Mouse (Mus musculus) mouse embryonic stem cell (cell line): ENCODE data around the gene Eml3.

Source experiments
- in situ Hi-C, 2 experiments: fragments of 300-500 bp; cut with MboI; formaldehyde crosslinking; loops; 1 replicate in 1 of 2; 3 replicates in 1 of 2; pipeline ENCODE4 v1.14.3; 2019 to 2020; ENCODE audit warnings: low sequenced_read_pairs in 2 of 2, low pct_unique_long_range_greater_than_20kb in 1 of 2, mixed read lengths in 1 of 2; ENCODE audit not compliant: unreplicated experiment in 1 of 2

The Eml3 gene

GRCm38 (mm10) chr19:8974638-8975037, 45.3 kb downstream of the Eml3 start:
- in situ Hi-C loops: no loop called here

GRCm38 (mm10) chr19:8975491-8975890, 46.1 kb downstream of the Eml3 start:
- in situ Hi-C loops: no loop called here

DNA sequence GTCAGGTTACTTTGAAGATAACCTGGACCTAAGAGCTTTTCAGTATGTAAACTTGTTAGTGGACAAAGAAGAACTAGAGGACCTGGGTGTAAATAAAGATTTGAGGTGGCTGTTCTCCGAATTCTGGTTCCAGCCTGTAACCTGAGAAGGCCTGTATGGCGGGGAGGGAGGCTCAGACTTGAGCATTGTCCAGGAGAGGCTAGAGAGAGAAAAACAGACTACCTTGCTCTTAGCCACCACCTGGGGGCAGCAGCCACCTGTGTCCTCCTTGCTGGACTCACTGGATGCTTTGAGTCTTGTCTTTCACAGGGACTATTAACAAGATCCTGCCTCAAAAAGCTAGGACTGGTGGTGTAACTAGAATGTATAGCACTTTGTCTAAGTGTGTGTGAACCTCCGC, 47.2 kb downstream of the Eml3 start:
- in situ Hi-C loops: no loop called here

DNA sequence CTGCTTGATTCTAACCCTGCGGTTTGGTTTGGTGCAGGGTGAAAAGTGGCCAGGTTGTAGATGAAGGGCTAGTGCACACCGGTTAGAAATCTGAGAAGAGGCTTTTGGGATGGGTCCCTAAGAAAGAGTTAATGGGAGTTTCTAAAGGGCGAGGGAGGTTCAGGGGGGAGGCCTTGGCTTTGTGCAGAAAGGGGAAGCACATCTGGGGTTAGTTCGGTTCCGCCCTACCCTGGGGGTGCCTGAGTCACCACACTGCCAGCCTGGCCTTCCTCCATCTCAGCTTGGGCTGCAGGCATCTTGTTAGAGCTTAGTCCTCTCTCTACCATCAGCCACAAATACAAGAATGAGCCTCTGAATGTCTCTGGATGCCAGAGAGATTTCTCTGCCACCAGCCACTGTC, 51.4 kb downstream of the Eml3 start:
- in situ Hi-C loops: loop anchor here in 1 of 2 experiments (5.0 kb wide), 1 partner anchor 97 kb away; no protein-coding TSS in a partner anchor

- in situ Hi-C loops: loop anchor here in 1 of 2 experiments (5.0 kb wide), 1 partner anchor 96 kb away; no protein-coding TSS in a partner anchor
Measured at GRCm38 (mm10) chr19:8981450-8982168, 52.3 kb downstream of the Eml3 start.

- in situ Hi-C loops: loop anchor here in 1 of 2 experiments (5.0 kb wide), 1 partner anchor 95 kb away; no protein-coding TSS in a partner anchor
Measured at GRCm38 (mm10) chr19:8982303-8983149, 53.2 kb downstream of the Eml3 start.

DNA sequence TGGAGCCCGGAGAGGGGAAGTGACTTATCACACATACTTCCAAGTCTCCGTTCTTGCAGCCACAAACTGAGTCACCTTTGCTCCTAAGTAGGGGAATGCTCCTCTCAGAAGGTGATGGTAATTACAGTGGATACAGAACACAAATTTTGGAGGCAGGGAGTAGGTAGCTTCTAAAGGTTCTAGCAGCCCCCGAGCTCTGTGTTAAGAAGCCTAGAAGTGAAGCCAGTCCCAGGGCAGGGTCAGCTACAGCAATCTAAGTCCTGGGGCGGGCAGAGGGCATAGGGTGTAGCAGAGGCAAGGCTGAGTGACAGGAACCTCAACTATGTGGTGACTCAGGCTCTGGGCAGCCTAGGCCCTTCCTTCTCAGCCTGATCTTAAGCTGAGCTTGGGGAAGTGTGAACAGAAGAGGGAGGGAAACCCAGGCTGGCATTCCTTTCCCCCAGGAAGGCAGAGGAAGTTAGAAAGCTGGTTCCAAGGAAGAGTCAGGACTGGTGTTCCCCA, 53.8 kb downstream of the Eml3 start:
- in situ Hi-C loops: loop anchor here in 1 of 2 experiments (5.0 kb wide), 1 partner anchor 94 kb away; no protein-coding TSS in a partner anchor

- in situ Hi-C loops: loop anchor here in 1 of 2 experiments (5.0 kb wide), 1 partner anchor 93 kb away; no protein-coding TSS in a partner anchor
Measured at GRCm38 (mm10) chr19:8984255-8984868, 55.0 kb downstream of the Eml3 start.

DNA sequence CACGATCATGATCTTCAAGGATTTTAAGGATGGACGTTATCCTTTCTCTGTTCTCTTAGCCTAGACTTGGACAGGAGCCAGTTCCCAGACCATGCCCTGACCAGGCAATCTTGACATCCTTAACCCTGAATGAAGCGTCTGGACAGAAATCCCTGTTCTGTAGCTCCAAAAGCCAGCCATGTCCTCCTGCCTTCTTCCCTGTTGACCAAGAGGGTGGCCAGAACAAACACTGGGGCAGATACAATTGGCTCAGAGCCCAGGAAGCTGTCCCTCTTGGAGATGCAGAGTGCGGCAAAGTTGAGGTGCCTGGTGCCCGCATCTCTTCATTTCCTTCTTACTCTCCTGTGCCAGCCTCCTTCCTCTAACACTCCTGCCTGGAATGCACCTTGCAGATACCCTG, 56.5 kb downstream of the Eml3 start:
- in situ Hi-C loops: no loop called here

- in situ Hi-C loops: no loop called here
Measured at GRCm38 (mm10) chr19:8987816-8988215, 58.5 kb downstream of the Eml3 start.

- in situ Hi-C loops: no loop called here
Measured at GRCm38 (mm10) chr19:8988346-8989065, 59.2 kb downstream of the Eml3 start.

DNA sequence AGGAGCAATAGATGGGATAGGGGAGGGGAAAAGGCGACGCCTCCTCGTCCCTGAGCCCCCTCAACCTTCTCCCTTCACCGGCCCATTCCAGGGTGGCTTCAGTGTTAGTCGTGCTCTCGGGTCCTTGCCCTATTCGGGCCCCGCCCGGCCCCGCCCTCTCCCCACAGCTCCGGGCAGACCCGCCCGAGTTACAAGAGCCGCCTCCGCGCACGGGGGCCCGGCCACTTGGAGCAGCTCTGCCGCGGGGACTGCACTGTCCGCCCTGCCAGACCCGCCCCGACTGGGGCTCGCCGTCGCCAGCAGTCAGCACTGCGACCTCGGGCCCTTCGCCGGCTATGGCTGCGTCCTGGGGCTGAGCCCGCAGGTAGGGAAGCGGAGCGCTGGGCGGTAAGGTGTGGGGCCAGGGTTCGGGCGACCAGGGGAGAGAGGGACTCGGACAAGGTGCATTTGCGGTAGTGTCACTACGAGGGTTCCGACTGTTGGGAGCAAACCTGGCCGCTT, 59.8 kb downstream of the Eml3 start, which contains the start of gene Ahnak:
Gene Ahnak, plus strand, starts transcription at position 219 of the 501 bp plus-strand sequence.
- in situ Hi-C loops: no loop called here

DNA sequence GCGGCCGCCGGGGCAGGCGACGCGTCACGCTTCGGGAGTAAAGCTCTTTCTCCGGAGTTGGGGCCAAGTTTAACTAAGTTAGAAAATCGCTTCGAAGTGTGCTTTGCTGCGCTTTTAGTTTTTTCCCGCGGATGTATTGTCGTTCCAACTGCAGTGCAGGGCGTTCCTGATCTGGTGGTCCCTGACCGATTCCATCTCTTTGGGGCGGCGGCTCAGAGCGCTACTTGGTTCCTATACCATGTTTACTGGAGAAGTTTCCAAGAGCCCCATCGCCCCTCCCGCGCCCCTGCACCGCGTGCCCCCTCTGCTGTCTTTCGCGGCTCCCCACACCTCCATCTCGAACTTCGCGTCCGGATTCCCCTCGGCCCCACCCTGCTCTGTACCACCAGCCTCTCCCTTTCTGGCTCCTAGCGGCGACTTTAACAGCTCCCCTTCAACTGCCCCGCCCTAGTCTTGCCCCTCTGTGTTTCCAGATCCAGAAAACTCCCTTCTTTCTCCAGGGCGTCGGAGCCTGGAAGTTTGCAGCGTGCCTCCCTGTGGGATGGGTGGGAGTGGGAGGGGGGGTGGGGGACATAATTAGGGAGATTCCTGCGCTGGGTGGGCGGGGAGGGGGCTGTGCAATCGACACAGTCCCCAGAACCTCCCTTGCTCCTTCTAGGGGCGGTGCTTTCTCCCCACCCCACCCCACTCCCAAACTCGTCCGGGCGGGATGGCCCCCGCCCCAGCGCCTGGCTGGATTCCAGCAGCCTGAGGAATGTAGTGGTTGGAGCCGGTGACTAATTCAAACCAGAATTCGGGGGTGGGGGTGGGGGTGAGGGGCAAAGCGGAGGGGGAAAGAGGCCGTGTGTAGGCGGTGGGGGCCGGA, 60.4 kb downstream of the Eml3 start:
- in situ Hi-C loops: loop anchor here in 1 of 2 experiments (5.0 kb wide), 1 partner anchor 88 kb away; no protein-coding TSS in a partner anchor

DNA sequence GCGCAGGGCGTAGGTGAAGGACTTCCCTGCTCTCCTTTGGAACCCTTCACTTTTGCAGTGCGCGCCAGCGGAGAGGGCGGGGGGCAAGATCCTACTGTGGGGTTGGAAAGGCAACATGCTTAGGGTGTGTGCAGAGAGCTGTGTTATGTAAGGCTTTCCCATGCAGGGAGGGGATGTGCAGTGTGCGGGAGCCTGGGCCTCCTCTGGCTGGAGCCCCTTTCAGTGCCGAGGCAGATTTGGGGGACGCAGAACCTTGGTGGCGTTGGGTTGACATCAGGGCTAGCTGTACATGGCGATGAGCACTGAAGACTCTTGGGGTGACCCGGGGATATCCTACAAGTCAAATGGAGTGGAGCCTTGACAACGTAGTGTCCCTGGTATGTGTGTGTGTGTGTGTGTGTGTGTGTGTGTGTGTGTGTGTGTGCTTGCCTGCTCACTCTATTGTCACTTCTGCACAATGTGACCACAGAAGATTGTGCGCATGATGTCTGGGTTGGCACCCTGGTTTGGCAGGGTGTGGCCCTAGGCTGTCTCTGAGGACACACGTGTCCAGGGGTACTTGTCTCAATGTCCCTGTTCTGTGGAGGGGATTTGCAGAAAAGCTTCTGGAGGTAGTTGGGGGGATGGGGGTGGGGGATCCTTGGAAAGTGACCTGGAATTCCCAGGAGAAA, 61.2 kb downstream of the Eml3 start:
- in situ Hi-C loops: loop anchor here in 1 of 2 experiments (5.0 kb wide), 1 partner anchor 87 kb away; no protein-coding TSS in a partner anchor
